10 mouse cellular contexts compared by ENCODE assay signal in the genomic region with DNA sequence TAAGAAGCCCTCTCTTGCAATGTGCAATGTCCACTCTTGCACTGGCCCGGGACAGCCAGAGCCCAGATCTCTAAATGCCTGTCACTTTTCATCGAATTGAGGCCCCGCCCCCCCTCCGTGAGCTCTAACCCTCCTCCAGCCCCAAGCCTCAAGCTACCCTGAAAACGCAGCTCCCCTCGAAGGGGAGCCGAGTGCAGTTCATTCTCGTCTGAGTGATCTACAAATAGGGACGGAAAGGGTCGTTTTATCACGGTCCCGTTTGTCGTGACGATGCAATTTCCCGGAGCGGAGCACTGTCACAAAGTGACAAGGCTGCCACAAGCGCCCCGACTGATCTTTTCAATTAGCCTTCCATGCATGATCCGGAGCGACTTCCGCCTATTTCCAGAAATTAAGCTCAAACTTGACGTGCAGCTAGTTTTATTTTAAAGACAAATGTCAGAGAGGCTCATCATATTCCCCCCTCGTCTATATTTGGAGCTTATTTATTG. TPM values are rescaled to one million over a fixed set of nuclear protein-coding genes. Genes with fewer than 3 reads are reported as not detected.
DNase-seq lines count a peak whose midpoint lies in the region; ATAC-seq and TF ChIP-seq lines count a peak whose summit lies in the region.
"Had no signal": no experiment of that assay in that cellular context is flagged by ENCODE, and none has a peak within 500 bp of the region (broad histone marks: within the 10 kb centered on the region; RNA-seq: fewer than 3 reads in every experiment).

No protein-coding gene starts in this region.

- H3K9me3 ChIP-seq in kidney, embryonic 16.5 days (ENCODE audit: low read length), result no peaks in the 10 kb centered on the region
- H3K9me3 ChIP-seq in hindbrain, postnatal 0 days (ENCODE audit: low read length), result no peaks in the 10 kb centered on the region
- no peaks in the 10 kb centered on the region for H3K9me3 ChIP-seq in neural tube, embryonic 14.5 days (ENCODE audit: control insufficient read depth, low read length)

- peaks cover 95% of the 10 kb centered on the region for H3K27me3 ChIP-seq in kidney, embryonic 16.5 days (ENCODE audit: insufficient read depth, low read length)
- peaks cover 13% of the 10 kb centered on the region for H3K27me3 ChIP-seq in kidney, adult 2 months (replicated peaks; ENCODE audit: control insufficient read depth, insufficient read depth, low read length)
- H3K27me3 ChIP-seq in hindbrain, postnatal 0 days (ENCODE audit: insufficient read depth, low read length), result peaks cover 11% of the 10 kb centered on the region; the same call in 1 of the 2 replicates
- H3K27me3 ChIP-seq in neural tube, embryonic 14.5 days (ENCODE audit: control insufficient read depth, insufficient read depth, low read length), result peaks cover 26% of the 10 kb centered on the region

- H3K9ac ChIP-seq in kidney, embryonic 16.5 days (replicated peaks; ENCODE audit: low read length), result no peak overlapping the region
- peak overlapping the region; percentile 45 for H3K9ac ChIP-seq in hindbrain, postnatal 0 days (replicated peaks; ENCODE audit: low read length)
- no peak overlapping the region; the same call in 1 of the 2 replicates for H3K9ac ChIP-seq in neural tube, embryonic 14.5 days (replicated peaks; ENCODE audit: low read depth, low read length)

- TF ChIP-seq CTCF in kidney, adult 2 months (conservative IDR thresholded peaks at IDR 0.05; ENCODE audit: insufficient read depth, insufficient read length, low read depth, low read length), result no peak
- TF ChIP-seq CTCF in hindbrain, postnatal 0 days (IDR thresholded peaks at IDR 0.05; ENCODE audit: low read depth), result no peak

- under 1% methylated on average over 23 of the region's 23 CpGs for WGBS in kidney, embryonic 16.5 days
- 4% methylated on average over 23 of the region's 23 CpGs for WGBS in kidney, adult 2 months
- WGBS in hindbrain, postnatal 0 days, result 1% methylated on average over 23 of the region's 23 CpGs
- under 1% methylated on average over 23 of the region's 23 CpGs for WGBS in neural tube, embryonic 14.5 days

- no peak for TF ChIP-seq POLR2A in kidney, adult 2 months (IDR thresholded peaks at IDR 0.05; ENCODE audit: low read depth, low read length)

- peak; percentile 25; the same call in 1 of the 2 replicates for ATAC-seq in kidney, embryonic 16.5 days (ENCODE audit: low FRiP score, low TSS enrichment)
- ATAC-seq in hindbrain, postnatal 0 days, result peak; percentile 37; the same call in 1 of the 2 replicates
- ATAC-seq in neural tube, embryonic 14.5 days (ENCODE audit: low read depth), result 0 out of 2 replicates have a peak, but pooled peaks have one; percentile 20

- DNase-seq in kidney, adult 2 months, result no peak
- DNase-seq in cerebellum, postnatal 36 days, result peak; percentile 77
- peak; percentile 71 for DNase-seq in hindbrain, postnatal 0 days (ENCODE audit: low spot score)
- DNase-seq in adrenal gland, postnatal 36 days, result no peak
- DNase-seq in layer of hippocampus, postnatal 14 days (ENCODE audit: low spot score in 2 of 2), result no peak
- no peak for DNase-seq in spleen, postnatal 10 days (ENCODE audit: low spot score in 2 of 2)

- no peaks in the 10 kb centered on the region for H3K36me3 ChIP-seq in kidney, embryonic 16.5 days (ENCODE audit: insufficient read depth, low read length)
- no peaks in the 10 kb centered on the region for H3K36me3 ChIP-seq in kidney, adult 2 months (ENCODE audit: control insufficient read depth, insufficient read depth, low read length)
- no peaks in the 10 kb centered on the region for H3K36me3 ChIP-seq in hindbrain, postnatal 0 days (ENCODE audit: insufficient read depth, low read length)
- no peaks in the 10 kb centered on the region for H3K36me3 ChIP-seq in neural tube, embryonic 14.5 days (ENCODE audit: control insufficient read depth, insufficient read depth, low read length)

- H3K27ac ChIP-seq in kidney, embryonic 16.5 days (ENCODE audit: low read length), result no peak overlapping the region
- H3K27ac ChIP-seq in kidney, adult 2 months (ENCODE audit: insufficient read depth, low read depth, low read length), result no peak overlapping the region
- peak overlapping the region; percentile 81 for H3K27ac ChIP-seq in hindbrain, postnatal 0 days
- no peak overlapping the region for H3K27ac ChIP-seq in neural tube, embryonic 14.5 days (ENCODE audit: low read depth, low read length)

- H3K4me2 ChIP-seq in kidney, embryonic 16.5 days (replicated peaks; ENCODE audit: low read depth, low read length), result no peak overlapping the region
- H3K4me2 ChIP-seq in hindbrain, postnatal 0 days (ENCODE audit: low read depth, low read length), result peak overlapping the region; percentile 65
- H3K4me2 ChIP-seq in neural tube, embryonic 14.5 days (ENCODE audit: low read depth, low read length), result peak overlapping the region; percentile 36

- no peak overlapping the region for H3K4me3 ChIP-seq in kidney, embryonic 16.5 days (ENCODE audit: low read length)
- no peak overlapping the region for H3K4me3 ChIP-seq in kidney, adult 2 months (ENCODE audit: insufficient read depth, low read depth, low read length)
- H3K4me3 ChIP-seq in hindbrain, postnatal 0 days (ENCODE audit: low read length), result peak overlapping the region; percentile 60
- H3K4me3 ChIP-seq in neural tube, embryonic 14.5 days (ENCODE audit: low read depth, low read length), result peak overlapping the region; percentile 18; the same call in 1 of the 2 replicates

- no peaks in the 10 kb centered on the region for H3K4me1 ChIP-seq in kidney, embryonic 16.5 days (ENCODE audit: insufficient read depth, low read length)
- H3K4me1 ChIP-seq in kidney, adult 2 months (ENCODE audit: control insufficient read depth, insufficient read depth, low read length), result no peaks in the 10 kb centered on the region
- H3K4me1 ChIP-seq in hindbrain, postnatal 0 days (ENCODE audit: insufficient read depth, low read length), result no peaks in the 10 kb centered on the region
- 0 out of 2 replicates have a peak, but pooled peaks cover 7% of the 10 kb centered on the region for H3K4me1 ChIP-seq in neural tube, embryonic 14.5 days (ENCODE audit: control insufficient read depth, insufficient read depth, low read length)

RNA-seq across cellular contexts. Expression of a gene that starts 13.4 kb away (rescaled TPM):
- polyA plus RNA-seq in kidney, embryonic 16.5 days (2015; fragmentation: Nextera tagmentation; extraction: Ambion mirVana), result 0.09 and 0.13 TPM in 2 replicates
- polyA plus RNA-seq in kidney, adult 2 months (2012; rRNA removed), result not detected in 2 replicates
- 88.7 and 136 TPM in 2 replicates for total RNA-seq in hindbrain, postnatal 0 days (2014; rRNA removed)
- 68.7 and 82.3 TPM in 2 replicates for polyA plus RNA-seq in hindbrain, postnatal 0 days (2015; fragmentation: Nextera tagmentation; extraction: Ambion mirVana)
- polyA plus RNA-seq in neural tube, embryonic 14.5 days (2014; fragmentation: Nextera tagmentation; extraction: Ambion mirVana), result 13.3 and 13.5 TPM in 2 replicates
- not detected for total RNA-seq in adrenal gland, postnatal 36 days (2021)
- total RNA-seq in layer of hippocampus, postnatal 14 days (2021), result 10 to 100 TPM; 11.1 to 11.2 TPM
- polyA plus RNA-seq: gonadal fat pad, adult 2 months; lung, embryonic 16.5 days had no signal

Comparison
In these comparisons a context has a peak if more than half of its experiments do, and no peak if none do; other contexts are left out.
1. H3K4me3 ChIP-seq: peak in hindbrain, postnatal 0 days (single experiment) and neural tube, embryonic 14.5 days (single experiment); none in kidney, embryonic 16.5 days (single experiment) and kidney, adult 2 months (single experiment).
2. DNase-seq: peak in cerebellum, postnatal 36 days (2 of 2) and hindbrain, postnatal 0 days (single experiment); none in kidney, adult 2 months (single experiment), adrenal gland, postnatal 36 days (0 of 2), layer of hippocampus, postnatal 14 days (0 of 2) and spleen, postnatal 10 days (0 of 2).
3. RNA of a gene that starts 13.4 kb away (polyA plus RNA-seq): 68.7 to 82.3 TPM in hindbrain, postnatal 0 days and 13.3 to 13.5 TPM in neural tube, embryonic 14.5 days; 0.09 to 0.13 TPM in kidney, embryonic 16.5 days and not detected in kidney, adult 2 months; every median in the first group is over 10 times any median in the second.
4. Peak in every context shown above with its lines, with median percentiles within 50 percentile points of each other: ATAC-seq.